Mouse (Mus musculus): Measurements from ENCODE around the gene Gm13276.
"Not testable (repeated sequence)": the region's sequence is repeated elsewhere in the genome, so short reads cannot be mapped to it uniquely, and the experiment has no call there.

Gm13276 gene

DNA sequence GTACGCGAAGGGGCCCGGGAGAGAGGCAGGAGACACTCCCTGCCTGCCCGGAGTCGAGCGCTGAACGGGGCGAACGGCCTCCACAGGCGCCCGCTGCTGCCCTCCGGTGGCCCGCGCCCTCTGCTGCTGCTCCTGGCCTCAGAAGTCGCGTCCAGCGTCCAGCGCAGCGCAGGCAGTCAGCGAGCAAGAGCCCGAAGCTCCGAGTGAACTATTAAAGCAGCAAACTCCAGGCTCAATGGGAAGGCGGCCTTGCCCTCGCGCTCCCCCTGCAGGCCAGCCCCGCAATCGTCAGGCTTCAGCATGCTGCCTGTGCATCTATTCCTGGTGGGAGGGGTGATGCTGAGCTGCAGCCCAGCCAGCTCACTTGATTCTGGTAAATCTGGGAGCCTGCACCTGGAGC is at the start of gene Gm13276:
Gene Gm13276 (plus strand): TSS at position 301 of the 400 bp plus-strand sequence.
- DNase-seq (ENCODE audit: low read depth, low spot score), result not testable (repeated sequence)

DNA sequence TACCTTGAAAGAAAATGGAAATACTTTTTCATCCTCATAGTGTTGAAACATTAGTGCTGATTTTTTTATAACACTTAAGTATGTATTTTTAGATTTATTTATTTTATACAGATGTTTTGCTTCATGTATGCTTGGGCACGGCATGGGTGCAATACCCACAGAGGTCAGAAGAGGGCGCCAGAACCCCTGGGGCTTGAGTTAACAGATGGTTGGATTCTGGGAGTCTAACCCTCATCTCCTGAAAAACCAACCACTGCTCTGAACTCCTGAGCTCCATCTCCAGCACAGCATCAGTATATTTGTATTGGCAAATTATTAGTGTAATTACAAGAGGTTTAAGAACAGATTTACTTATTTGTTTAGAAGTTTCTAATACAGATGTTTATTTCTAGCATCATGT is 47.0 kb upstream of the Gm13276 start:
- peak; percentile 83 for DNase-seq (ENCODE audit: low read depth, low spot score)

DNA sequence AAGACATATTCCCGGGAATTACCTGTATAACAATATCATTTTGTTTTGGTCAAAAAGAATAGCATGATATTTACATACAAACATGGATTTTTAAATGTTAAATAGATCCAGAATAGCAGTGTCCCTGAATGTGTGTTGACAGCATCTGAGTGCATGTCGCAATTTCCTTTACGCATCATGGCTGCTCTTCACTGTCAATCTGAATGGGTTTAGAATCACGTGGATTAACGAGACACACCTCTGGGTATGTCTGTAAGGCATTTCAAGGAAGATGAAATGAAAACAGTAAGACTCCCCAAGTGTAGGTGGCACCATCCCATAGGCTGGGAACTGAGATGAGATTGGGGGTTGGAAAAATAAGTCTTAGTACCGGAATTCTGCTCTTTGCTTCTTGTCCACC is 46.5 kb upstream of the Gm13276 start:
- no peak for DNase-seq (ENCODE audit: low read depth, low spot score)

DNA sequence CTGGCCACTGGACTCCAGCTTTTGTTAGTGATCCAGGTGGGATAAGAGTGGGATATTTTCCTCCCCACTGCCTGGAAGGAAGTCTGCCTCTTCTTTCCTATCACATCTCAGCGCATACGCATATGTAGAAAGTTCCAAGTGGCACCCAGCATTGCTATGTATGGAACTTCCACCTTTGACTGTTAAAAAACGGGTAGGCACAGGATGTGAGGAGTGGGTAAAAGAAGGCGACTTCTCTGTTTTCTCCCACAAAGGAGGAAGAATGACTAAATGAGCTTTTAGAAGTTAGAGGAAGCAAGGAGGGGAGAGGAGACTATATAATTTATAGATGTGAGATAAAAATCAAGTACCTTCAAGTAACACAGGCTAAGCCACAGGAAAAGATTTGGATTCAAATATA is 44.1 kb upstream of the Gm13276 start:
- no peak for DNase-seq (ENCODE audit: low read depth, low spot score)

DNA sequence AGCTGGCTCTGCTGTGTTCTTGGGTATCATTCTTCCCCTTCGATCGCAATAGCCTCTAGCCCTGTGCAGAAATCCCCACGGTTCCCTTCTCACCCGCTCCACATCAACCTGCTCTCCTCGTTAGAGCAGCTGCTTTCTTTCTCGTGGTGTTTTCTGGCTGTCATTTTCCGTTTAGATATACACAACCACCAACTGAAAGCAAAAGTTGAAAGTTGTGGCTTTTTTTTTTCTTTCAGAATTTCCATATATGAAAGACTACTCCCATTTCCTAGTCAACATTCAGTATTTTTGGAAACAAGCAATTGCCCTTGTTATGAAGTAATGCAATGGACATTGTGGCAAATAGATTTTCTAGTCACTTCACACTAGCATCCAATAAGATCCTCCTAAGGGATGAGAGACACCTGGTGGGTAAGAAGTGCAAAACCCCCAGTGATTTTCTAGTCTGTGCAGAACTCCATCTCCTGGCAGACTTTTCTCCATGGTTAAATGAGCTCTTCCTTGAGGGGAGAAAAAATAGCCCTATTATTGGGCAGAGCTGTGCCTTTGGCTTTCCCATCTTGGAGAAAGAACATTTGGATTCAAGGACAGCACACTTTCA is 42.6 kb upstream of the Gm13276 start:
- peak; percentile 28 for DNase-seq (ENCODE audit: low read depth, low spot score)

DNA sequence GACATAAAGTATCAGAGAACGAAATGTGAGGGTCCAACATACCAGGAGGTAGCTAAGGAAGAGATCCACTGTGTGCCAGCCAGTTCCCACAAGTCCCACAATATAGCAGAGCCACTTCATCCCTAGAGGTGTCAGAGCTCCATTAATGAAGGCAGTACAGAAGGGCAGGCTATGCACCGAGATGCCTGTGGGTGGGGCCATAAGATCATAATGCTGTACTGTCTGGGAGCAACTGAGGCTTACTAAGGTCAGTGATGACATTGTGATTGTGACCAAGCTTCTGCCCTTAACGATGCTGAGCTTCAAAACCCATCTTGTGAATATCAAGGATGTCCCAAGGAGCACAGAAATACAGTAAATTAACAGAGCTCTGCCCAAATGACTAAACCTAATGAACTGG is 41.3 kb upstream of the Gm13276 start:
- no peak for DNase-seq (ENCODE audit: low read depth, low spot score)

DNA sequence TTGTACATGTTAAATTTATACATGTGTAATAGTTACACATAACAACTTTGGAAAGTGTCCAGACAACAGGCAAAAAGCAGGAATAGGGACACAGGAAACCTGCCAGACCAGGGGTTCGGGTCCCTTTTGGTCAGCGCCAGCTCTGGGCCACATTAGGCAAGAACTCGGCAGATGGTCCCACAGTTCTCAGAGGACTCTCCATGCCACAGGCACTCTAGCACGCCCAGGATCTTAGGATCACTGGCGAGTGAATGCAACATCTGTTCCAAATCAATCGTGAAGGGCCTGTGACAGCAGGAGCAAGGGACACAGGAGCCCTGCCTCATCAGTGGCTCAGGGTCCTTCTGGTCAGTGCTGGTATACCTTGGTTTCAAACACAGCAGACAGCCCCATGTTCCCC is 35.6 kb upstream of the Gm13276 start:
- no peak for DNase-seq (ENCODE audit: low read depth, low spot score)

DNA sequence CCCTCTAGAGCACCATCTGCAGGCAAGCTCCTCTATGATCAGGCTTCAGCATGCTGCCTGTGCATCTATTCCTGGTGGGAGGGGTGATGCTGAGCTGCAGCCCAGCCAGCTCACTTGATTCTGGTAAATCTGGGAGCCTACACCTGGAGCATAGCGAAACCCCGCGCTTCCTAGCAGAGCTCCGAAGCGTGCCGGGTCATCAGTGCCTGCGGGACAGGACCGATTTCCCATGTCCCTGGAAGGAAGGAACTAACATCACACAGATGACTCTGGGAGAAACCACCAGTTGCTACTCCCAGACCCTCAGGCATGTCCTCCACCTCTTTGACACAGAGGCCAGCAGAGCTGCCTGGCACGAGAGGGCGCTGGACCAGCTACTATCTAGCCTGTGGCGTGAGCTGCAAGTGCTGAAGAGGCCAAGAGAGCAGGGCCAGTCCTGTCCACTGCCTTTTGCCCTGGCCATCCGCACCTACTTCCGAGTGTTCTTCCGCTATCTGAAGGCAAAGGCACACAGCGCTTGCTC is 30.6 kb upstream of the Gm13276 start, which contains the start of gene Gm13271:
Gene Gm13271 (plus strand): TSS at position 51 of the 523 bp plus-strand sequence.
- not testable (repeated sequence) for DNase-seq (ENCODE audit: low read depth, low spot score)

DNA sequence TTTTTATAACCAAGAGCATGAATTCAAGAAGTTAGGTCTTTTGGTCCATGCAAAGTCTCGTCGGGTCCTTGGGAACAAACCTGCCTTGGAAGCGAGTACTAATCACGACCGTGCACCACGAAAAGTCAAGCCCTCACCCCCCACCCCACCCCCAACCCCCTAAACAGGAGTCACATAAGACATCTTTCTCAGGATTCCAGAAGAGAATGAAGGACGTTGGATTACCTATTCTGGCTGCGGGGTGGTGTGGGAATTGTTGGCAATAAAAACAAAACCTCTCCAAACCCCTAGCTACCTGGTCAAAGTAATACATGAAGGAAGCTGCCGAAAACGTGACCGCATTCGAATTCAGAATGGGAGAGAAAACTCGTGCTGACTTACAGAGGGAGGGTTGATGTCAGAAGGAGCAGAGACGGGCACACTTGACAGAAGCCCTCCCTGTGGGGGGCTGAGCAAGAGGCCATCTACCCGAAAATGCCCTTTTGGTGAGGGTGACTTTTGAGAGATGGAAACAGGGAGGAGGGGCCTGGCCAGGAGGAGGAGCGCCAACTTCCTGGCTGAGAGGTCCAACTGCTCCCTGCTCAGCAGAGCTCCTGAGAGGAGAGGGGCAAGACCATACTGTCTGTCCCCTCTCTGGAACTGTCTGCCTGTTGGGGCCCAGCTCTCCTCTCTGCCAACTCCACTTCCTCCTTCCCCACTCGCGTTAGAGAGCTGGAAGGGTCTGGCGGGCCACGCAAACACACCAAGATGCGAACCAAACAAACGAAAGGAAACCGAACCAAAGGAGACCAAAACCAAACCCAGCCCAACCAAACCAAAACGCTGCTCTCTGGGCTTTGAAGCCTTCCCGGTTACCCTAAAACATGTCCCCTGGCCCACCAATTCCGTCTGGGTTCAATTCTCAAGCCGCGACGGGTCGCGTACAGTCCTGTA is 28.7 kb upstream of the Gm13276 start:
- peak; percentile 17 for DNase-seq (ENCODE audit: low read depth, low spot score)

DNA sequence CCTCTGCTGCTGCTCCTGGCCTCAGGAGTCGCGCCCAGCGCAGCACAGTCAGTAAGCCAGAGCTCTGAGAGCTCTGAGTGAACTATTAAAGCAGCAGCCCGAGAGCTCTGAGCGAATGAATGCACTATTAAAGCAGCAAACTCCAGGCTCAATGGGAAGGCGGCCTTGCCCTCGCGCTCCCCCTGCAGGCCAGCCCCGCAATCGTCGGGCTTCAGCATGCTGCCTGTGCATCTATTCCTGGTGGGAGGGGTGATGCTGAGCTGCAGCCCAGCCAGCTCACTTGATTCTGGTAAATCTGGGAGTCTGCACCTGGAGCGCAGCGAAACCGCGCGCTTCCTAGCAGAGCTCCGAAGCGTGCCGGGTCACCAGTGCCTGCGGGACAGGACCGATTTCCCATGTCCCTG is 27.9 kb upstream of the Gm13276 start:
- DNase-seq (ENCODE audit: low read depth, low spot score), result not testable (repeated sequence)

DNA sequence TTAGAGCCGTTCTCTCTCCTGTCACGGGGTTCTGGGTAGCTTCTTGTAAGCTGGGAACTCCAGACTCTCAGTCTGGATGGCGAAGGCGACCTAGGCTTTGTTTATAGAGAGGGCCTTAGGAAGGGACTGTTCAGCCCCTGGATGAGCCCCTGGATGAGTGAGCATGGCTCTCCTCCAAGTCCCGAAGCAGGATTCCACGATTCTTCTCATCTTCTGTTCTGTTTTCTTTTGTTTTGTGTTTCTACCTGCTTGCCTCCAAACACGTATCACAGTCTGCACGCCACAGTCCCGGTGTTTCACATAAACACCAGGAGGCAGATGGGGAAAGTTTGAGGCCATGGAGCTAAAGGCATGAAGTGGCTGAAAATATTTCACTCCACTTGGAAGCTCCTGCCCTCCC is 26.8 kb upstream of the Gm13276 start:
- DNase-seq (ENCODE audit: low read depth, low spot score), result not testable (repeated sequence)

DNA sequence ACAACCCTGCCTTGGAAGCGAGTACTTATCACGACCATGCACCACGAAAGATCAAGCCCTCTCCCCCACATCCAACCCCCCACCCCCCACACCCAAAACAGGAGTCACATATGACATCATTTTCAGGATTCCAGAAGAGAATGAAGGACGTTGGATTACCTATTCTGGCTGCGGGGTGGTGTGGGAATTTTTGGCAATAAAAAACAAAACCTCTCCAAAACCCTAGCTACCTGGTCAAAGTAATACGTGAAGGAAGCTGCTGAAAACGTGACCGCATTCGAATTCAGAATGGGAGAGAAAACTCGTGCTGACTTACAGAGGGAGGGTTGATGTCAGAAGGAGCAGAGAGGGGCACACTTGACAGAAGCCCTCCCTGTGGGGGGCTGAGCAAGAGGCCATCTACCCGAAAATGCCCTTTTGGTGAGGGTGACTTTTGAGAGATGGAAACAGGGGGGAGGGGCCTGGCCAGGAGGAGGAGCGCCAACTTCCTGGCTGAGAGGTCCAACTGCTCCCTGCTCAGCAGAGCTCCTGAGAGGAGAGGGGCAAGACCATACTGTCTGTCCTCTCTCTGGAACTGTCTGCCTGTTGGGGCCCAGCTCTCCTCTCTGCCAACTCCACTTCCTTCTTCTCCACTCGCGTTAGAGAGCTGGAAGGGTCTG is 25.8 kb upstream of the Gm13276 start, which contains the start of gene Gm13283:
Gene Gm13283 (plus strand): TSS at position 510 of the 659 bp plus-strand sequence.
- peak; percentile 1 for DNase-seq (ENCODE audit: low read depth, low spot score)

DNA sequence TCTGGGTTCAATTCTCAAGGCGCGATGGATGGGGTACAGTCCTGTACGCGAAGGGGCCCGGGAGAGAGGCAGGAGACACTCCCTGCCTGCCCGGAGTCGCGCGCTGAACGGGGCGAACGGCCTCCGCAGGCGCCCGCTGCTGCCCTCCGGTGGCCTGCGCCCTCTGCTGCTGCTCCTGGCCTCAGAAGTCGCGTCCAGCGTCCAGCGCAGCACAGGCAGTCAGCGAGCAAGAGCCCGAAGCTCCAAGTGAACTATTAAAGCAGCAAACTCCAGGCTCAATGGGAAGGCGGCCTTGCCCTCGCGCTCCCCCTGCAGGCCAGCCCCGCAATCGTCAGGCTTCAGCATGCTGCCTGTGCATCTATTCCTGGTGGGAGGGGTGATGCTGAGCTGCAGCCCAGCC is 25.1 kb upstream of the Gm13276 start:
- not testable (repeated sequence) for DNase-seq (ENCODE audit: low read depth, low spot score)

DNA sequence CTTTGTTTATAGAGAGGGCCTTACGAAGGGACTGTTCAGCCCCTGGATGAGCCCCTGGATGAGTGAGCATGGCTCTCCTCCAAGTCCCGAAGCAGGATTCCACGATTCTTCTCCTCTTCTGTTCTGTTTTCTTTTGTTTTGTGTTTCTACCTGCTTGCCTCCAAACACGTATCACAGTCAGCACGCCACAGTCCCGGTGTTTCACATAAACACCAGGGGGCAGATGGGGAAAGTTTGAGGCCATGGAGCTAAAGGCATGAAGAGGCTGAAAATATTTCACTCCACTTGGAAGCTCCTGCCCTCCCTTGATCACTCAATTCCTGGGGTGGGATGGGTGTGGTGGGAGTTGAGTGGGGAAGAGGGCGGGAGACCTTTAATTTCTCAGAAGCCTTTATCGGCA is 23.7 kb upstream of the Gm13276 start:
- not testable (repeated sequence) for DNase-seq (ENCODE audit: low read depth, low spot score)

DNA sequence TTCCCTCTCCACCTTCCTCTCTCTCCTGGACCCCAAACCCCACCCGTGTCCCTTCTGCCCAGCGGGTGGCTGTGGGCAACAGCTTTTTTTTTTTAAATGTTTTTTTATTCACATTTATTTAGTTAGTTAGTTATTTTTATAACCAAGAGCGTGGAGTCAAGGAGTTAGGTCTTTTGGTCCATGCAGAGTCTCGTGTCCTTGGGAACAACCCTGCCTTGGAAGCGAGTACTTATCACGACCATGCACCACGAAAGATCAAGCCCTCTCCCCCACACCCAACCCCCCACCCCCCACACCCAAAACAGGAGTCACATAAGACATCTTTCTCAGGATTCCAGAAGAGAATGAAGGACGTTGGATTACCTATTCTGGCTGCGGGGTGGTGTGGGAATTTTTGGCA is 23.2 kb upstream of the Gm13276 start:
- not testable (repeated sequence) for DNase-seq (ENCODE audit: low read depth, low spot score)

DNA sequence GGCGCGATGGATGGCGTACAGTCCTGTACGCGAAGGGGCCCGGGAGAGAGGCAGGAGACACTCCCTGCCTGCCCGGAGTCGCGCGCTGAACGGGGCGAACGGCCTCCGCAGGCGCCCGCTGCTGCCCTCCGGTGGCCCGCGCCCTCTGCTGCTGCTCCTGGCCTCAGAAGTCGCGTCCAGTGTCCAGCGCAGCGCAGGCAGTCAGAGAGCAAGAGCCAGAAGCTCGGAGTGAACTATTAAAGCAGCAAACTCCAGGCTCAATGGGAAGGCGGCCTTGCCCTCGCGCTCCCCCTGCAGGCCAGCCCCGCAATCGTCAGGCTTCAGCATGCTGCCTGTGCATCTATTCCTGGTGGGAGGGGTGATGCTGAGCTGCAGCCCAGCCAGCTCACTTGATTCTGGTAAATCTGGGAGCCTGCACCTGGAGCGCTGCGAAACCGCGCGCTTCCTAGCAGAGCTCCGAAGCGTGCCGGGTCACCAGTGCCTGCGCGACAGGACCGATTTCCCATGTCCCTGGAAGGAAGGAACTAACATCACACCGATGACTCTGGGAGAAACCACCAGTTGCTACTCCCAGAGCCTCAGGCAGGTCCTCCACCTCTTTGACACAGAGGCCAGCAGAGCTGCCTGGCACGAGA is 22.0 kb upstream of the Gm13276 start:
- DNase-seq (ENCODE audit: low read depth, low spot score), result peak; percentile 28

DNA sequence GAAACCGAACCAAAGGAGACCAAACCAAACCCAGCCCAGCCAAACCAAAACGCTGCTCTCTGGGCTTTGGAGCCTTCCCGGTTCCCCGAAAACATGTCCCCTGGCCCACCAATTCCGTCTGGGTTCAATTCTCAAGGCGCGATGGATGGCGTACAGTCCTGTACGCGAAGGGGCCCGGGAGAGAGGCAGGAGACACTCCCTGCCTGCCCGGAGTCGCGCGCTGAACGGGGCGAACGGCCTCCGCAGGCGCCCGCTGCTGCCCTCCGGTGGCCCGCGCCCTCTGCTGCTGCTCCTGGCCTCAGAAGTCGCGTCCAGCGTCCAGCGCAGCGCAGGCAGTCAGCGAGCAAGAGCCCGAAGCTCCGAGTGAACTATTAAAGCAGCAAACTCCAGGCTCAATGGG is 12.0 kb upstream of the Gm13276 start, which contains the start of gene Gm13290:
Gene Gm13290 (plus strand): TSS at position 301 of the 400 bp plus-strand sequence.
- not testable (repeated sequence) for DNase-seq (ENCODE audit: low read depth, low spot score)

DNA sequence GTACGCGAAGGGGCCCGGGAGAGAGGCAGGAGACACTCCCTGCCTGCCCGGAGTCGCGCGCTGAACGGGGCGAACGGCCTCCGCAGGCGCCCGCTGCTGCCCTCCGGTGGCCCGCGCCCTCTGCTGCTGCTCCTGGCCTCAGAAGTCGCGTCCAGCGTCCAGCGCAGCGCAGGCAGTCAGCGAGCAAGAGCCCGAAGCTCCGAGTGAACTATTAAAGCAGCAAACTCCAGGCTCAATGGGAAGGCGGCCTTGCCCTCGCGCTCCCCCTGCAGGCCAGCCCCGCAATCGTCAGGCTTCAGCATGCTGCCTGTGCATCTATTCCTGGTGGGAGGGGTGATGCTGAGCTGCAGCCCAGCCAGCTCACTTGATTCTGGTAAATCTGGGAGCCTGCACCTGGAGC is 8.9 kb upstream of the Gm13276 start, which contains the start of gene Gm13289:
Gene Gm13289 (plus strand): TSS at position 301 of the 400 bp plus-strand sequence.
- not testable (repeated sequence) for DNase-seq (ENCODE audit: low read depth, low spot score)

DNA sequence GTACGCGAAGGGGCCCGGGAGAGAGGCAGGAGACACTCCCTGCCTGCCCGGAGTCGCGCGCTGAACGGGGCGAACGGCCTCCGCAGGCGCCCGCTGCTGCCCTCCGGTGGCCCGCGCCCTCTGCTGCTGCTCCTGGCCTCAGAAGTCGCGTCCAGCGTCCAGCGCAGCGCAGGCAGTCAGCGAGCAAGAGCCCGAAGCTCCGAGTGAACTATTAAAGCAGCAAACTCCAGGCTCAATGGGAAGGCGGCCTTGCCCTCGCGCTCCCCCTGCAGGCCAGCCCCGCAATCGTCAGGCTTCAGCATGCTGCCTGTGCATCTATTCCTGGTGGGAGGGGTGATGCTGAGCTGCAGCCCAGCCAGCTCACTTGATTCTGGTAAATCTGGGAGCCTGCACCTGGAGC is 6.0 kb upstream of the Gm13276 start, which contains the start of gene Gm13272:
Gene Gm13272 (plus strand): TSS at position 301 of the 400 bp plus-strand sequence.
- DNase-seq (ENCODE audit: low read depth, low spot score), result not testable (repeated sequence)

DNA sequence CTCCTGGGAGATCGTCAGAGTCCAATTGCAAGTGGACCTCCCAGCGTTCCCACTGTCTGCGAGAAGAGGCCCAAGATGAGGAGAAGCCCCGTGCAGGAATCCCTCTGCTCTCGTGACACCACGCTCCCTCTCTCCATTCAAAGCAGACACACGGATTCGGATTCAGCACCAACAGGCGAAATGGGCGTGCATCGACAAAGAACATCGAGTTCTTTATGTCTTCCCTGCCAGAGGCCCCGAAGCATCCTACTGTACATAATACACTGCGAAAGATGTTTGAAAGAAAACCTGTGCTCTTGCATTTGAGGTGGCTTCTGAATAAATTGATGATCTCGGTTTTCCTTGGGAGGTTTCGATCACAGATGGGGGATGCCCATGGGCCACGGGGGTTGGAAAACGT is 5.2 kb upstream of the Gm13276 start:
- DNase-seq (ENCODE audit: low read depth, low spot score), result not testable (repeated sequence)

DNA sequence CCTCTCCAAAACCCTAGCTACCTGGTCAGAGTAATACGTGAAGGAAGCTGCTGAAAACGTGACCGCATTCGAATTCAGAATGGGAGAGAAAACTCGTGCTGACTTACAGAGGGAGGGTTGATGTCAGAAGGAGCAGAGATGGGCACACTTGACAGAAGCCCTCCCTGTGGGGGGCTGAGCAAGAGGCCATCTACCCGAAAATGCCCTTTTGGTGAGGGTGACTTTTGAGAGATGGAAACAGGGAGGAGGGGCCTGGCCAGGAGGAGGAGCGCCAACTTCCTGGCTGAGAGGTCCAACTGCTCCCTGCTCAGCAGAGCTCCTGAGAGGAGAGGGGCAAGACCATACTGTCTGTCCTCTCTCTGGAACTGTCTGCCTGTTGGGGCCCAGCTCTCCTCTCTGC is 3.7 kb upstream of the Gm13276 start, which contains the start of gene Ifnz:
Gene Ifnz (plus strand): TSS at position 301 of the 400 bp plus-strand sequence.
- DNase-seq (ENCODE audit: low read depth, low spot score), result not testable (repeated sequence)

Measured in 3T3-L1 (cell line).